Mouse (Mus musculus) heart, postnatal 4 days (tissue): ENCODE data around the gene Wdr41. TPM values are rescaled to one million over a fixed set of nuclear protein-coding genes. Genes with fewer than 3 reads are reported as not detected.

Source experiments
- DNase-seq: peaks from one replicate; pipeline ENCODE4 v3.0.0; 2021
- total RNA-seq, 2 experiments: library from RNA; stranded (reverse); gene quantifications; 2 replicates each; pipeline ENCODE4 v1.2.3; 2021

Gene Wdr41
- total RNA-seq: 10 to 100 TPM; 18.2 to 18.5 TPM

- DNase-seq: peak; percentile 93
These were observed at the start of gene Wdr41 for GRCm38 (mm10) chr13:94976219-94977186. Gene Wdr41, plus strand, starts transcription at chr13:94976344.

DNA sequence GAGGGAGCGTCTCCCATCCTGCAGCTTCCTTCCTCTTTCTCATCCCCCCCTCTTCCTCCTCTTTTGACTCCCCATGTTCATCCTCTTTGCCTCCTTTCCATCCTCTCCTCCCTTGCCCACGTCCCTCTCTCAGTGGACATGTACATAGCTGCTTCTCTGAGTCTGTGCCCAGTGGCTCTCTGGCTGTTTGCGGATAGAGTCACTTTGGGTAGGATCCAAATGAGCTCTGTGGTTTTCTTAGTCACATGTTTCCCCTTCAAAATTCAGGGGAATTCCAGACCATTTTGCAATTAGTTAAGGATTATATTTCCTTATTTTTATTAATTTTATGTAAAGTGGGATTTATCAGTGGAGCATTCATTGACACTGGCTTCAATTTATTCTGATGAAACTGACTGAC, 48.1 kb upstream of the Wdr41 start:
- no peak for DNase-seq

DNA sequence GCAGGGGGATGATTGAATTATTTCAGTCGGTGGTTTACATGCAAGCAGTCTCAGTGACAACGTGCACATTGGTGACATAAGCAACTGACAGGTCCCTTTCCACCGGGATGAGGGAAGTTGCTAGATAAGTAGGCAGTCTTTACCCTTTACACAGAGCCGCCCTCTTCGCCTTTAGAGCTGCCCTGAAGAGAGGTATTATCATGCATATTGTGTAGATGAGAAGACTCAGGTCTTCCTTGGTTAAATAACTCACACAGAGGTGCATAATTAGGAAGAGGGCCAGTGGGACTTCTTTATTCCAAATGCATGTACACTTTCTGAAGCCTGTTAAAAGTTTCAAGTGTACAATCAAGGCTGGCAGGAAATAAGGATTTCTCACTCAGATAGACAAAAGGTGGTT, 37.7 kb upstream of the Wdr41 start:
- no peak for DNase-seq

DNA sequence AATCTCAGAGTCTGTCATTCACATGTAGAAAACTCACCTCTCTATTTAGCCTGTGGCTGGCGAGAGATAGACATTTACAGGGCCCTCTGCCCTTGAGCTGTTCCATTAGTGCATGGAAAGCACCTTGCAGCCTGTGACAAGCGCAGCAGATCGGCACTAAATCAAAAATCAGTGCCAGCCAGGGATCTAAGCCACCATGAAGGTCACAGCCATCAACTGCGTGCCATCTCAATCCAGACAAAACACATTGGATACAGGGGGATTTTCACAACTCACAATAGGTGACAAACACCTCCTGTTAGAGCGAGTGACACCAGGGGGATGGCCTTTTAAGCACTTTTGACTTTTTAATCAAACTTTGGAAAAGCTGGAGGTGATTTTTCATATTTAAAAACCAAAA, 36.0 kb upstream of the Wdr41 start:
- DNase-seq: no peak

GRCm38 (mm10) chr13:94941230-94941629, 34.9 kb upstream of the Wdr41 start:
- DNase-seq: peak; percentile 75

DNA sequence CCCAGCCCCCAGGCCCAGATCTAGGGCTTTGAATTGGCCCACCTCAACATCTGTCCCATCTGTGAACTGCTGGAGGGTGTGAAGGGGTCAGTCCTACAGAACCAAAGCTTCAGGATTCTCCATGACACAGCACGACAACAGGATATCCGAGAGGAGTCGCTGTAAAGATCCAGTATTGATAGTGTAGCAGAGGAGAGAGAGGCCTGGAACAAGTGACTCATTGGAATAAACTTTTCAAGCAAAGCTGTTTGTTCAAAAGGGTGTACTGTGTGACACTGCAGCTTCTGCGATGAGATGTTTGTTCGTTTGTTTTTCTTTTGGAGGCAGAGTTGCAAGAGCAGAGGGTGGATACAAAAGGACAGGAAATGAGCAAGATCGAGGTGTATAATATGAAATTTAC, 20.2 kb upstream of the Wdr41 start:
- no peak for DNase-seq

GRCm38 (mm10) chr13:94957965-94958364, 18.2 kb upstream of the Wdr41 start:
- no peak for DNase-seq

DNA sequence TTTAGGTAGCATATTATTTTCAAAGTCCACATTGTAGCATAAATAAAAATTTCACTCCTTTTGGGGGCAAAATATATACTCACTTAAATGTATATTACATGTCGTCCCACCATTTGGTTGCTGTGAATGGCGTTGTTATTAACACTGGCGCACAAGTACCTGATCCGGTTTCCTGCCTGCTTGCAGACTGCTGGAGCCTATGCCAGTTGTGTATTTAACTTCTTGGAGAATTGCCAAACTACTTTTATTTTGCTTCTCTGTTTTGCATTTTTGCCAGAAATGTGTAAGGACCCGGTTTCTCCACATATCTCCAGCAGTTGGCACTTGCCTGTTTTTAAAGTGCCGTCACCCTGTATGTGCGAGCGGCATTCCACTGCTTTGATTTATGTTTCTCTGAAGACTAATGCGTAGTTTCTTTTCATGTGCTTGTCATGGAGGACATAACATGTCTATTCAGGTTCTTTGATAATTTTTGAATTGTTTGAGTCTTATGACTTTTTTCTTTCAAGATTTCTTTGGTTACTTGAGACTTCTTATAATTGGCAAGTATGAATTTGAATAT, 6.1 kb upstream of the Wdr41 start:
- no peak for DNase-seq

- DNase-seq: no peak
These were observed 321 bp upstream of the Wdr41 start for GRCm38 (mm10) chr13:94975828-94976218.

DNA sequence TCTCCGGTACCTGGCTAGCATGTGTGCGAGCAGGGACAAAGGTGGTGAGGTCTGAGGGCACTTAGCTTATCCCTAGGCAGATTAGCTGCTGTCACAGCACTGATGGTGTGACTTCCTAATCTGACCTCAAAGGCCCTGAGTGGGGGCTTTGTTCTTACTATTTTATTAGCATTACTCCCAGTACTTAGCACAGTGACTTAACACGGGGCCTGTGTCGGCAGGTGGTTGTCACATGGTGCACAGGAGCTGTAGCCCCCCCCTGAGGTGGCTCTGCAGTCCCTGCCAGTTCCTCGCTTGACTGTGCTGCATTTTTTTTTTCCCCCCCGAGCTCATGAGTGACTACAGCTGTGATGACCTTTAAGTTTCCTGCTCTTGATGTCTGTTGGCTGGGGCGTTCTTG, 2.9 kb downstream of the Wdr41 start:
- DNase-seq: peak; percentile 18

- no peak for DNase-seq
These were observed 14.4 kb downstream of the Wdr41 start for GRCm38 (mm10) chr13:94990516-94990915.

GRCm38 (mm10) chr13:95007281-95007680, 31.1 kb downstream of the Wdr41 start:
- no peak for DNase-seq

DNA sequence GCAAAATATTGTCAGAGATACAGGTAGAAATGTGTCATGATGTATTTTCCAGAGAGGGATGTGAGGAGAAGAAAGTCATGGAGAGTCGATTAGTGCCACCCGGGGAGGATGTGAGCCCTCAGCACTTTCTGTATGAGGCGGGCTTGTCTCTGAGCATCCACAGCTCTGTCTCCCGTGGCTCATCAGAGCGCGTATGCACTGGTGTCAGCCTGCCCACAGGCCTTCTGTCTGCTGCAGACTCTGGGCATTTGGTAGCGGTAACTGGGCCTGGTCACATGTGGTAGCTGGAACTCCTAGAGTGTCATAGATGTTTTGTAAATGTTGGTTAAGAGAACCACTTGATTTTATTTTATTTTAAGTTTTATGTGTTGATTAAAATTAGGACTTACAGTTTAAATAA, 33.1 kb downstream of the Wdr41 start:
- DNase-seq: no peak

DNA sequence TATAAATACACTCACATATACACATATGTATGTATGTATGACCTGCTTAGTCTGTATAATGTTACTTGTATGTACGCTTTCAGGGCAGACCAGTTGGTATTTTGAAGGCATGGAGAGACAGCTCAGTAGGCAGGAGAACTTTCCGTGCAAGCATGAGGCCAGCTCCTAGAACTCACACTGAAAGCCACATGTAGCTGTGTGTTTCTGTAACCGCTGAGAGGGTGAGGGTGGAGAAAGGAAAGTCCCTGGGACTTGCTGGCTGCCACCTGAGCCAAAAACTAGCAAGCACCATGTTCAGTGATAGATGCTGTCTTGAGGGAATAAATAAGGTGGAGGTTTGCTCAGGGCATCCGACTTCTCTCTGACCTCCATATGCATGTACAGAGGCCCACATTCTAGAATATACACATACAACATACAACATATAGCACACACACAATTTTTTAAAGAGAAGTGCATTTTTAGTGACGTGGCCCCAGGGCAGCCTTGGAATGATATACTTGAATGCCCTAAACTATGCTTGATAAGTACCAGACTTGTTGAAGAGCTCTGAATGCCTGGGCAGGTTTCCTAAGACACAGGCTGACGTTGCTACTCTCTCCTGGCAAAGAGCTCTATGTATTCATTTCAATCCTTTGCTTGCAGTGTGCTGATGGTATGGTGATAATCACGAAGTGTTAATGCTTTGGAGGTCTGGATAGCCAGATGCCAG, 35.6 kb downstream of the Wdr41 start:
- DNase-seq: no peak

- no peak for DNase-seq
These were observed 41.1 kb downstream of the Wdr41 start for GRCm38 (mm10) chr13:95017278-95017677.

DNA sequence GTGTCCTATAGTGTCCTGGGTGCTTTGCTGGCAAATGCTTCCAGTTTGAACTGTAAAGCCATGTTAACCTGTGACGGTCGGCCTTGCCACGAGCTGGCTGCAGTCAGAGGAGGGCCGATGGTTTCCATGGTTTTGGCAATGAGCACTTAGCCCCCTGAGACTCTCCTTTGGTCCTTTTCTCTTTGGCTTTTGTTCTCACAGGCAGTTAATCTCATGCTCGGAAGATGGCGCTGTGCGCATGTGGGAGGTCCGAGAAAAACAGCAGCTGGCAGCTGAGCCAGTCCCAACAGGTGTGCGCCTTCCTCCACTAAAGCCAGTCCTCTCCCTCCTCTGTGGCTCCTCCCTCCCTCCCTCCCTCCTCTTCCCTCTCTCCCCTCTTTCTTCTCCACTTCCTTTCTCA, 41.8 kb downstream of the Wdr41 start:
- DNase-seq: peak; percentile 71

DNA sequence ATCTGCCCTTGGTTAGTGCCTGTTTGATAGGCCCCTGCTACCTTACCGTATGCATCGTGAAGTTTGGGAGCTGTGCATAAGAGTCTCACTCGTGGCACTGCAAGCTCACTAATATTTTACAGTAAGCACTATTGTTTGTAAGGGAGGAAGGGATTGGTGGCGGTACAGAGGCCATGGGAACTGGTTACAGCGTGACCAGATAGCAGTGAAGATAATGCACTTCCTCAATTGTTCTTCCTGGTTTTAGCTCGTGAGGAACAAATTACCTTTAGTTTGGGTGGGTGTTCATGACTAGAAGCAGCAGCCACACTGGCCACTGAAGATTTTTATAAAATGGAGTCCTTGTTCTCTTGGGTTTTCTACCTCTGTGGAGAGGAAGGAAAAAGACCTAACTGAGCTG, 43.2 kb downstream of the Wdr41 start:
- DNase-seq: no peak

DNA sequence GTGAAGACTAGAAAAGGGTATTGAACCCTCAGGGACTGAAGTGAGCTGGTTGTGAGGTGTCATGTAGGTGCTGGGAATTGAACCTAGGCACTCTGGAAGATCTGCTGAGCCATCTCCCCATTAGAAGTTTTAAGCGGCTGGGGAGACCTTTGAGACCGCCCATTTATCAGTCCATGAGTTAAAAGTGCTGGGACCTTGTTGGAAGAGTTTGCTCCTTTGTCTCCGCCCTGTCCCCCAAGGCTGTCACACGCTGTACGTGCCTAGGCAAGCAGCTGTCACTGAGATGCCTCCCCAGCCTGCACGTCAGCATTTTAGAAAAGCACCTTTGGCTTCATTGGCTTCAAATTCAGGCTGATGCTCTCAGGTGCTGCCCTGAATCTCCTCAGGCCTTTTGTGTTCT, 44.1 kb downstream of the Wdr41 start:
- no peak for DNase-seq

- no peak for DNase-seq
These were observed 54.7 kb downstream of the Wdr41 start for GRCm38 (mm10) chr13:95030828-95031227.

DNA sequence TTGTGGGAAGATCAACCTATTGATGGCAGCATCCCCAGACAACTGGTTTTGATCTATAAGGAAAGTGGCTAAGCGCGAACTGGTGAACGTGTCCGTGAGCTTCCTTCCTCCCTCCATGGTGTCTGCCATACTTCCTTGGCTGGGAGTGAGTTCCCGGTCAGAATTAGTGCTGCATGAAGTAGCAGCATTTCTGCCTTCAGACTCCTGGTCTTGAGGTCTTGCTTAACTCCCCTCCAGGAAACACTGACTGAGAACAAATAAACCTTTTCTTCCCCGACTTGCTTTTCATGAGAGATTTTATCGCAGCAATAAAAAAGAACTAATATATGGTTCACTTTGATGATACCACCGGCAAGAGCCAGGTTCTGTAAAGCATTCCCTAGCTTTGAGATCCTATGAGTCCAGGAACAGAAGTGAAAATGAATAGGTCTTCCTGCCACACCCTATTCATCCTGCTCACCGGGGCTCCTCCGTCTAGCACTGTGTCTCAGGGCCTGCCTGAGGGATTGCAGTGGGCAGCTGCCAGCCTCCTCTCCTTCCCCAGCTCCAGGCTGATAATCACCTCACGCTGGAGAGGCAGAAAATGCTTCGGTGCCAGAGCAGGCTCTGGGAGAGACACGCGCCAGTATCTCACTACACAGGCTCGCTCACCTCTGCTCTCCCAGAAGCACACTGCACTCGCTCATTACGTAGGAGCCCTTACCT, 56.1 kb downstream of the Wdr41 start:
- DNase-seq: peak; percentile 10

DNA sequence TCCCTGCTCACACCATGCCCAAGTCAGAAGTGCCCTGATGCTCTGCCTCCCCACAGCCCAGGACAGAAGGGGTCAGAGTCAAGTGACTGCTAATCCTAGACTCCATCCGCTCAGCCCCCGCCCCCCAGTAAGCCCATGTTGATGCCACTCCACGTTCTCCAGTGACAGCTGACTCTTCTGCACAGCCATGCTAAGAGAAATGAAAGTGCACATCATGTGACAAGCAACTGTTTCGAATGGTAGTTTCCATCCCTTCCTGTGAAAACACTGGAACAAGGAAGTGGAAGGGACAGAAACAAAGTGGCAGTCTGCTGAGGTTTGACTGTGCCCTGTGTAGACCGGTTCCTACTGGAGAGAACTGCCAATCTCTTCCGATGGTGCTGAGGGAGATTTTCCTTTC, 56.8 kb downstream of the Wdr41 start:
- no peak for DNase-seq

- no peak for DNase-seq
These were observed 58.0 kb downstream of the Wdr41 start for GRCm38 (mm10) chr13:95034094-95034493.

GRCm38 (mm10) chr13:95034715-95035114, 58.6 kb downstream of the Wdr41 start:
- DNase-seq: no peak
